Mouse (Mus musculus): Measurements from ENCODE around the gene Ak2. TPM values are rescaled to one million over a fixed set of nuclear protein-coding genes. Genes with fewer than 3 reads are reported as not detected.

Gene Ak2
- polyA plus RNA-seq, 1 experiment = 54.3 TPM

DNA sequence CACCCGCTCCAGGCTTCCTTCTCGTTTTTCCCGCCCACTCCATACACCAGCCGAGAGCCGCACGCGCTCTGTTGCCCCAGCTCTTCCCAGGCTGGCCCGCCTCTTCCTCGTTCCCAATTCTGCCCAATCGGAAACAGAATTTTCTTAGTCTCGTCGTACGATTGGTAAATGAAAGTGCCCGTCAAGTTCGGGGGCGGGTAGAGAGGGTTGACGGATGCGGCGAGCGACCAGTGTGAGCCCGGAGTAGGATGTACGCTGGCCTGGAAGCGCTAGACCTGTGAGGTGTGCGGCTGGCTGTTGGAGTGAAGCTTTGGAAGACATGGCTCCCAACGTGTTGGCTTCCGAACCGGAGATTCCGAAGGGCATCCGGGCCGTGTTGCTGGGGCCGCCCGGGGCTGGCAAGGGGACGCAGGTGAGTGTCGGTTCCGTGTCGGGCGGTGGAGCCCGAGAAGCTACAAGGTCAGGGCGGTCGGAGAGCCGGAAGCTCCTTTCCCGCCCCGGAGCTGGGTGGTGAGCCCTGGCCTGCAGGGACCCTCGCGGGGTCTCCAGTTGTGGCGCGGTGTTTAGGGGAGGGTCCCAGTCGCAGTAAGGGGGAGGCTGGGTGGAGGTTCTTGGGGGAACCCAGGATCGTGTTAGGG, 1.4 kb downstream of the Ak2 start:
- DNase-seq (ENCODE audit: low read depth) = peak; percentile 99
- TF ChIP-seq POLR2A (IDR thresholded peaks at IDR 0.05; ENCODE audit: borderline replicate concordance, extremely low read depth, insufficient read depth, insufficient read length, poor library complexity, severe bottlenecking) = peak; percentile 29; the same call in 1 of the 2 replicates
- TF ChIP-seq CTCF (IDR thresholded peaks at IDR 0.05; ENCODE audit: borderline replicate concordance, extremely low read depth, insufficient read depth, insufficient read length) = no peak

DNA sequence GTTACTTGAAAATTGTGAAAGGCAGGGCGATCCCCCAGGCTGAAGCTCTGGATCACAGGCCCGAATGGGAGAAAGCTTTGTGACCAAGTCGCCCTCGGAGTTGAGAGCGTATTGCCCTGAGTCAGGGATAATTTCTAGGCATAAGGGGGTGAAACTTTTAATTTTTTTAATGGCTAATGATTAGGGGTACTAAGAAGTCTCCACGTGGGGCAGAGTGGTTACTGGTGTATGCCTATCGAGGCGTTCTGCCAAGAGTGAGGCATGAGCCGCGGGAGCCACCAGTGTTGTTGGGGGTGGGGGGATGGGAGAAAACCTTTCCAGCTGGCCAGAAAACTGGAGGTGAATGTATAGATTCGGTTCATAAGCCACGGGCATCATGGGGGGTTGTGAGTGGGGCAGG, 1.9 kb downstream of the Ak2 start:
- TF ChIP-seq CTCF (IDR thresholded peaks at IDR 0.05; ENCODE audit: borderline replicate concordance, extremely low read depth, insufficient read depth, insufficient read length) = no peak
- TF ChIP-seq POLR2A (IDR thresholded peaks at IDR 0.05; ENCODE audit: borderline replicate concordance, extremely low read depth, insufficient read depth, insufficient read length, poor library complexity, severe bottlenecking) = no peak
- DNase-seq (ENCODE audit: low read depth) = peak; percentile 65

DNA sequence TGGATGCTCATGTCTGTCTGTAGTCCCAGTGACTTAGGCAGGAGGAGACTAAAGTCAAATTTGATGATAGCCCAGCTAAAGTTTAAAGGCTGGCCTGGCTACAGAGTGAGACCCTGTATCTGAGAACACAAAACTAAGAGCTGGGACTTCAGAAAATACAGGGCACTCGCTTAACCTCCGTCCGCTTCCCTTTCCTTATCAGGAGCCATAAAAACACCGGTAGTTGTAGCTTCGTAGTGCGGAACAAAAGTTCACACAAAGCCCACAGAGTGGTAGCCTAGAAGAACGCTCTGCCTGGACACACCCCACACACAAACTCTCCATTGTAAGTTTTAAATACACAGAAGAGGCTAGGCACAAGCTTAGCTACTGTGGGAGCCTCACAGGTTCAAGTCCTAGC, 3.5 kb downstream of the Ak2 start:
- no peak for DNase-seq (ENCODE audit: low read depth)
- no peak for TF ChIP-seq POLR2A (IDR thresholded peaks at IDR 0.05; ENCODE audit: borderline replicate concordance, extremely low read depth, insufficient read depth, insufficient read length, poor library complexity, severe bottlenecking)
- TF ChIP-seq CTCF (IDR thresholded peaks at IDR 0.05; ENCODE audit: borderline replicate concordance, extremely low read depth, insufficient read depth, insufficient read length) = no peak

DNA sequence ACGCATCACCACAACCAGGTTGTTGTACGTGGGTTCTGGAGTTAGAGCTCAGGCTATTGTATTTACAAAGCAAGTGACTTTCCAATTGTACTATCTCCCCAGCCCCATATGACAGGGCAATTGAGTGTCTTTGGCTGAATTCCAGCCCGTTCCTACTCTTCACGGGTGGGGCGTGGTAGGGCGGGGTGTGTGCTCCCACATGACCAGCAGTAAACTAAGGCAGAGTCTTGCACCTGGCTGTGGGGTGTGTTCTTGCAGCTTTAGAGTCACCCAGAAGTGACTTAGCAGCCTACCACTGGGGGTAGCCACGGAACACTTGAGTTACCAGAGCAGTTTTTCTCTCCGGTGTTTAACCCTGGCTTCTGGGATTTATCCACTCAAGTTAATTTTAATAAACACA, 5.5 kb downstream of the Ak2 start:
- TF ChIP-seq CTCF (IDR thresholded peaks at IDR 0.05; ENCODE audit: borderline replicate concordance, extremely low read depth, insufficient read depth, insufficient read length) (no peak), POLR2A (IDR thresholded peaks at IDR 0.05; ENCODE audit: borderline replicate concordance, extremely low read depth, insufficient read depth, insufficient read length, poor library complexity, severe bottlenecking) (no peak)
- DNase-seq (ENCODE audit: low read depth) = no peak

DNA sequence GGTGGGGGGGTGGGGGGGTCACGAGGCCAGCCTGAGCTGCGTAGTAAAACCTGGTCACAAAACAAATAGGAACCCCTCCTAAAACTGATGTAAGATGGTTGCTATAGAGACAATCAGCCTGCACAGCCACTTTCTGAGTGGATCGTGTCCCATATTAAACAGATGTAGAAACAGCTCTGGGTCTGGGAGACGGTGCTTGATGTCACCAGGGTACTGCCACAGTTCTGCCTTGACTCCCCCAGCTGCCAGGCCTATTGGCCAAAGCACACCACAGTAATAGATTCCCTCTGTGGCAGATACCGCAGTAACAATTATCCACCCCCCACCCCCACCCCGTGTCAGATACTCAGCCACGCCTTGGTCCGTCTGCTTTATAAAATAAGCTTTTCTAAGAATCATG, 6.6 kb downstream of the Ak2 start:
- TF ChIP-seq POLR2A (IDR thresholded peaks at IDR 0.05; ENCODE audit: borderline replicate concordance, extremely low read depth, insufficient read depth, insufficient read length, poor library complexity, severe bottlenecking) = no peak
- no peak for TF ChIP-seq CTCF (IDR thresholded peaks at IDR 0.05; ENCODE audit: borderline replicate concordance, extremely low read depth, insufficient read depth, insufficient read length)
- DNase-seq (ENCODE audit: low read depth) = no peak

DNA sequence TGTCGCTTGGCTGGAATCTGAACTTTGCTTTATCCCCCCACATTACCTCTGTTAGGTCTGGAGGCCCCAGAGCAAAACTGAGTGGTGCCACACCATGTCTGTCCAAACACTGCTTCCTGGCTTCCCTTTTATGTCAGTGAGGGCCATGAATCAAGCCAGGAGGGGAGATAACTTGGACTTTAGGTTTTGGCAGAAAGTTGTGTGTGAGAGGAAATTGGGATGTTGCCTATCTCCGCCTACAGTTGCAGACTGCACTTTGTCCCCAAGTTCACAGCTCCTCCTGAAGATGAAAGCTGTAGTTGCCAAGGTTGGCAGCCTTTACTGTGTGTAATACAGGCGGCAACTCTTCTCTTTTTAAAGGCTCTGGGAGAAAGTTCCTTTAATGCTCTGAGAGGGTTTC, 9.0 kb downstream of the Ak2 start:
- TF ChIP-seq CTCF (IDR thresholded peaks at IDR 0.05; ENCODE audit: borderline replicate concordance, extremely low read depth, insufficient read depth, insufficient read length) (no peak), POLR2A (IDR thresholded peaks at IDR 0.05; ENCODE audit: borderline replicate concordance, extremely low read depth, insufficient read depth, insufficient read length, poor library complexity, severe bottlenecking) (no peak)
- no peak for DNase-seq (ENCODE audit: low read depth)

DNA sequence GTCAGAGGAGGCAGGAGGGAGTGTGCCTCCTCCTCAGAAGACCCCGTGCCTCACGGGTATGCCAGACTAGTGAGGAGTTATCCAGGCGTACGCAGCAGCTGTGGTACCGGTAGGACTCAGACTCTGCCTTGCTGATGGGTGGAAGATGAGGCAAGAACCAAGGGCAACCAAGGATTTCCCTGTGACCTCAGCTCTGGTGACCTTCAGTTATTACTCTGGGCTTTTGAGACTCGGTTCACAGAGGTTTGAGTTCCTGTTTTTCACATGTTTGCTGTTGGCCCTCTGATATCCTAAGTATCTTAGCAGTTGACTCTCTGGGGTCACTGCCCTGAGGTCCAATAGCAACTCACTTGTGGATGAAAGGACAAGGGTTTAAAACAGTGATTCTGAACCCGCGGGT, 12.0 kb downstream of the Ak2 start:
- no peak for TF ChIP-seq POLR2A (IDR thresholded peaks at IDR 0.05; ENCODE audit: borderline replicate concordance, extremely low read depth, insufficient read depth, insufficient read length, poor library complexity, severe bottlenecking)
- TF ChIP-seq CTCF (IDR thresholded peaks at IDR 0.05; ENCODE audit: borderline replicate concordance, extremely low read depth, insufficient read depth, insufficient read length) = no peak

DNA sequence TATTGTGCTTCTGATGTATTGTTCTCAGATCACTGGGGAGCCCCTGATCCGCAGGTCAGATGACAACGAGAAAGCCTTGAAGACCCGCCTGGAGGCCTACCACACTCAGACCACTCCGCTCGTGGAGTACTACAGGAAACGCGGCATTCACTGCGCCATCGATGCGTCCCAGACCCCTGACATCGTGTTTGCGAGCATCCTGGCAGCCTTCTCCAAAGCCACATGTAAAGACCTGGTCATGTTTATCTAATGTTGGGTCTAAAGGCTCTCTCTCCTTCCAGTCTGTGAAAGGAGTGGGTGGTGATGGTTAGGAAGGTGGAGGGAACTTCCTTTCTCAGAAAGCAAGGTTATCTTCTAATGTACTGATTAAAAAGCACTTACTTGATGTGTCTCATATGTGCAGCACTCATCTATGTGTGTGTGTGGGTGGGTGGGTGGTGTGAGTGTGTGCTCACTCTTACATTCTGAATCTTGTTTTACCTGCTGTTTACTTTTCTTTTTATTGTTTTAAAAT, 16.3 kb downstream of the Ak2 start:
- no peak for TF ChIP-seq CTCF (IDR thresholded peaks at IDR 0.05; ENCODE audit: borderline replicate concordance, extremely low read depth, insufficient read depth, insufficient read length)
- no peak for TF ChIP-seq POLR2A (IDR thresholded peaks at IDR 0.05; ENCODE audit: borderline replicate concordance, extremely low read depth, insufficient read depth, insufficient read length, poor library complexity, severe bottlenecking)
- DNase-seq (ENCODE audit: low read depth) = no peak

More for the DNA sequence above, 12.0 kb downstream of the Ak2 start:
- DNase-seq (ENCODE audit: low read depth) = no peak

DNA sequence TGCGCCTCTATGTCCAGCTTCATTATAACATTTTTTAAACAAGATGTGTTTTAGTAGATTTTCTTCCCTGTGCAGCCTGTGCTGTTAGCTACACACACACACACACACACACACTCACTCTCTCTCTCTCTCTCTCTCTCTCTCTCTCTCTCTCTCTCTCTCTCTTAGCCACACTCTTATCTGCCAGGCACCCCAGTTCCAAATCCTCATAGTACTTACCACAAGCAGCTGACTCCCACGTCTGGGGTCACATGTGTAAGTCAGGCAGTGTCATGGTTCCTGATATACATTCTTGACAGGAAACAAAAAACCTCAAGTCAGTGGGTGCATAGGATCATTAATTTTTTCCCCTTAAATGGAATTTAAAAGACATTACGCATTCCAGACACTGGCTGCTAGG, 16.9 kb downstream of the Ak2 start:
- TF ChIP-seq CTCF (IDR thresholded peaks at IDR 0.05; ENCODE audit: borderline replicate concordance, extremely low read depth, insufficient read depth, insufficient read length) = no peak
- TF ChIP-seq POLR2A (IDR thresholded peaks at IDR 0.05; ENCODE audit: borderline replicate concordance, extremely low read depth, insufficient read depth, insufficient read length, poor library complexity, severe bottlenecking) = no peak
- DNase-seq (ENCODE audit: low read depth) = no peak

DNA sequence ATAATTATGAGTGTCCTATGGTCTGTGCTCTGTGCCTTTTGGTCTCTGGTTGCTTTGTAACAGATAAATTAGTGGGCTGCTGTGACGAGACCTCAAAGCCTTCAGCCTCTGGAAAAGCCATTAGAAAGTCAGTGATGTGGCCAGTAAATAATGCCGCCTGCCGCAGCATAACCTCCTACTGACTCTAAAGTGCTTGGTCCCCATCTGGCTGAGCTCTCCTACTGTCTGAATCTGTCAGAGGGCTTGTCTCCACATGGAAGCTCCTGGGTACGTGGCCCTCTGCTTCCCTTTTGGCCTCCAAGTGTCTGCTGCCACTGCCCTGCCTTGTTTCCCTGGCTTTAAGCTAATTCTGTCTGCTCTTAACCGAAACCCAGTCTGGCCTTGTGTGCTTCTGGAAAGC, 17.8 kb downstream of the Ak2 start:
- TF ChIP-seq CTCF (IDR thresholded peaks at IDR 0.05; ENCODE audit: borderline replicate concordance, extremely low read depth, insufficient read depth, insufficient read length) = no peak
- no peak for TF ChIP-seq POLR2A (IDR thresholded peaks at IDR 0.05; ENCODE audit: borderline replicate concordance, extremely low read depth, insufficient read depth, insufficient read length, poor library complexity, severe bottlenecking)
- no peak for DNase-seq (ENCODE audit: low read depth)

DNA sequence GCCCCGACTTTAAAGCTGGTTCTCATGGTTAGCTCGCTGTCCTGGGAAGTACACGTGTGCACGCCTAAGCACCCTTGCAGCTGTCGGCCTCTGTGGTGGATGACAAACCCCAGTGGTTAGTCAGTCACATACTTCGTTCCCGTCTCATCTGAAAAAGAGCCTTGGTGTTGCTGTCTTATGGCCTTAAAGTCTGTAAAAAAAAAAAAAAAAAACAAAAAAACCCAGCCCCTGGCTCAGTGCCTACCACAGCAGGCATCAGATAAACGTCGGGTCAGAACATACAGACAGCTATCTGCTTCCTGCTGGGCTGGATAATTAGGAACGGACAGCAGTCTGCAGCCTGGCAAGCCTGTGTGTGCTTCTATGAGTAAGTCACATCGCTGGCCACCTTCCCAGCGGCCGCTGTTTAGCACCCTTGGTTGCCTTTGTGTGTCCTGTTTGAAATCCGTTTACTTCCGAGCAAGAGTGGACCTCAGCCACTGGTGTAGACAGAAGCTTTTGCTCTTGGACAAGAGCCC, 19.9 kb downstream of the Ak2 start:
- no peak for TF ChIP-seq CTCF (IDR thresholded peaks at IDR 0.05; ENCODE audit: borderline replicate concordance, extremely low read depth, insufficient read depth, insufficient read length)
- no peak for TF ChIP-seq POLR2A (IDR thresholded peaks at IDR 0.05; ENCODE audit: borderline replicate concordance, extremely low read depth, insufficient read depth, insufficient read length, poor library complexity, severe bottlenecking)
- DNase-seq (ENCODE audit: low read depth) = peak; percentile 86

All from brain, embryonic 14.5 days (tissue).